Mouse (Mus musculus): Measurements from ENCODE around the gene Nfatc2ip. TPM values are rescaled to one million over a fixed set of nuclear protein-coding genes. Genes with fewer than 3 reads are reported as not detected.

Nfatc2ip gene
- polyA plus RNA-seq, 1 experiment from 2014 or later: 2.1 TPM

GRCm38 (mm10) chr7:126368367-126368766, 28.2 kb downstream of the Nfatc2ip start:
- H3K4me2 ChIP-seq (ENCODE audit: low read length): no peak overlapping the region
- H3K4me3 ChIP-seq (ENCODE audit: low read depth, low read length): no peak overlapping the region
- no peak overlapping the region for H3K9ac ChIP-seq (ENCODE audit: low read depth, low read length)
- H3K27ac ChIP-seq (ENCODE audit: low read length): no peak overlapping the region
- peaks cover 30% of the 10 kb centered on the region for H3K36me3 ChIP-seq (ENCODE audit: control insufficient read depth, insufficient read depth, low read length)
- no peak for ATAC-seq
- 88% methylated on average over 8 of the region's 8 CpGs for WGBS
- H3K4me1 ChIP-seq (ENCODE audit: control insufficient read depth, insufficient read depth, low read length): no peaks in the 10 kb centered on the region
- H3K9me3 ChIP-seq (replicated peaks; ENCODE audit: control insufficient read depth, low read length, poor library complexity, severe bottlenecking): no peaks in the 10 kb centered on the region
- H3K27me3 ChIP-seq (ENCODE audit: control insufficient read depth, insufficient read depth, low read depth, low read length): no peaks in the 10 kb centered on the region

GRCm38 (mm10) chr7:126367636-126368035, 28.9 kb downstream of the Nfatc2ip start:
- Histone ChIP-seq H3K4me1 (ENCODE audit: control insufficient read depth, insufficient read depth, low read length) (no peaks in the 10 kb centered on the region), H3K4me2 (ENCODE audit: low read length) (no peak overlapping the region), H3K9ac (ENCODE audit: low read depth, low read length) (no peak overlapping the region), H3K4me3 (ENCODE audit: low read depth, low read length) (no peak overlapping the region), H3K27ac (ENCODE audit: low read length) (no peak overlapping the region), H3K27me3 (ENCODE audit: control insufficient read depth, insufficient read depth, low read depth, low read length) (no peaks in the 10 kb centered on the region), H3K9me3 (replicated peaks; ENCODE audit: control insufficient read depth, low read length, poor library complexity, severe bottlenecking) (no peaks in the 10 kb centered on the region), H3K36me3 (ENCODE audit: control insufficient read depth, insufficient read depth, low read length) (peaks cover 24% of the 10 kb centered on the region)
- WGBS: 92% methylated on average over 10 of the region's 10 CpGs
- ATAC-seq: no peak

GRCm38 (mm10) chr7:126363038-126363437, 33.5 kb downstream of the Nfatc2ip start:
- Histone ChIP-seq H3K4me3 (ENCODE audit: low read depth, low read length) (no peak overlapping the region), H3K4me1 (ENCODE audit: control insufficient read depth, insufficient read depth, low read length) (no peaks in the 10 kb centered on the region), H3K9ac (ENCODE audit: low read depth, low read length) (no peak overlapping the region), H3K27ac (ENCODE audit: low read length) (no peak overlapping the region), H3K36me3 (ENCODE audit: control insufficient read depth, insufficient read depth, low read length) (peaks cover 3% of the 10 kb centered on the region), H3K9me3 (replicated peaks; ENCODE audit: control insufficient read depth, low read length, poor library complexity, severe bottlenecking) (no peaks in the 10 kb centered on the region), H3K27me3 (ENCODE audit: control insufficient read depth, insufficient read depth, low read depth, low read length) (no peaks in the 10 kb centered on the region), H3K4me2 (ENCODE audit: low read length) (no peak overlapping the region)
- no peak for ATAC-seq
- 81% methylated on average over 6 of the region's 6 CpGs for WGBS

- 77% methylated on average over 13 of the region's 13 CpGs for WGBS
- Histone ChIP-seq H3K36me3 (ENCODE audit: control insufficient read depth, insufficient read depth, low read length) (no peaks in the 10 kb centered on the region), H3K4me3 (ENCODE audit: low read depth, low read length) (no peak overlapping the region), H3K4me1 (ENCODE audit: control insufficient read depth, insufficient read depth, low read length) (peaks cover 10% of the 10 kb centered on the region), H3K27ac (ENCODE audit: low read length) (no peak overlapping the region), H3K27me3 (ENCODE audit: control insufficient read depth, insufficient read depth, low read depth, low read length) (no peaks in the 10 kb centered on the region), H3K9me3 (replicated peaks; ENCODE audit: control insufficient read depth, low read length, poor library complexity, severe bottlenecking) (no peaks in the 10 kb centered on the region), H3K9ac (ENCODE audit: low read depth, low read length) (no peak overlapping the region), H3K4me2 (ENCODE audit: low read length) (no peak overlapping the region)
- ATAC-seq: no peak
These were observed 37.5 kb downstream of the Nfatc2ip start for GRCm38 (mm10) chr7:126359049-126359448.

- Histone ChIP-seq H3K9me3 (replicated peaks; ENCODE audit: control insufficient read depth, low read length, poor library complexity, severe bottlenecking) (no peaks in the 10 kb centered on the region), H3K27ac (ENCODE audit: low read length) (no peak overlapping the region), H3K4me2 (ENCODE audit: low read length) (no peak overlapping the region), H3K9ac (ENCODE audit: low read depth, low read length) (no peak overlapping the region), H3K4me1 (ENCODE audit: control insufficient read depth, insufficient read depth, low read length) (peaks cover 10% of the 10 kb centered on the region), H3K27me3 (ENCODE audit: control insufficient read depth, insufficient read depth, low read depth, low read length) (no peaks in the 10 kb centered on the region), H3K36me3 (ENCODE audit: control insufficient read depth, insufficient read depth, low read length) (no peaks in the 10 kb centered on the region), H3K4me3 (ENCODE audit: low read depth, low read length) (no peak overlapping the region)
- no peak for ATAC-seq
- 94% methylated on average over 9 of the region's 9 CpGs for WGBS
These were observed 38.1 kb downstream of the Nfatc2ip start for GRCm38 (mm10) chr7:126358413-126358812.

GRCm38 (mm10) chr7:126357838-126358237, 38.7 kb downstream of the Nfatc2ip start:
- ATAC-seq: no peak
- H3K36me3 ChIP-seq (ENCODE audit: control insufficient read depth, insufficient read depth, low read length): no peaks in the 10 kb centered on the region
- no peak overlapping the region for H3K9ac ChIP-seq (ENCODE audit: low read depth, low read length)
- H3K9me3 ChIP-seq (replicated peaks; ENCODE audit: control insufficient read depth, low read length, poor library complexity, severe bottlenecking): no peaks in the 10 kb centered on the region
- H3K4me3 ChIP-seq (ENCODE audit: low read depth, low read length): no peak overlapping the region
- H3K27ac ChIP-seq (ENCODE audit: low read length): no peak overlapping the region
- WGBS: 84% methylated on average over 6 of the region's 6 CpGs
- peaks cover 10% of the 10 kb centered on the region for H3K4me1 ChIP-seq (ENCODE audit: control insufficient read depth, insufficient read depth, low read length)
- H3K27me3 ChIP-seq (ENCODE audit: control insufficient read depth, insufficient read depth, low read depth, low read length): no peaks in the 10 kb centered on the region
- no peak overlapping the region for H3K4me2 ChIP-seq (ENCODE audit: low read length)

- H3K27me3 ChIP-seq (ENCODE audit: control insufficient read depth, insufficient read depth, low read depth, low read length): no peaks in the 10 kb centered on the region
- no peak for ATAC-seq
- no peak overlapping the region for H3K4me3 ChIP-seq (ENCODE audit: low read depth, low read length)
- H3K36me3 ChIP-seq (ENCODE audit: control insufficient read depth, insufficient read depth, low read length): no peaks in the 10 kb centered on the region
- 48% methylated on average over 7 of the region's 7 CpGs for WGBS
- H3K27ac ChIP-seq (ENCODE audit: low read length): no peak overlapping the region
- H3K4me1 ChIP-seq (ENCODE audit: control insufficient read depth, insufficient read depth, low read length): peaks cover 10% of the 10 kb centered on the region
- no peaks in the 10 kb centered on the region for H3K9me3 ChIP-seq (replicated peaks; ENCODE audit: control insufficient read depth, low read length, poor library complexity, severe bottlenecking)
- H3K4me2 ChIP-seq (ENCODE audit: low read length): no peak overlapping the region
- H3K9ac ChIP-seq (ENCODE audit: low read depth, low read length): no peak overlapping the region
These were observed 39.5 kb downstream of the Nfatc2ip start for GRCm38 (mm10) chr7:126356793-126357591.

- peaks cover 10% of the 10 kb centered on the region for H3K4me1 ChIP-seq (ENCODE audit: control insufficient read depth, insufficient read depth, low read length)
- 0 out of 2 replicates have a peak overlapping the region, but pooled peaks have one; percentile 20 for H3K9ac ChIP-seq (ENCODE audit: low read depth, low read length)
- ATAC-seq: peak; percentile 54; the same call in 1 of the 2 replicates
- H3K36me3 ChIP-seq (ENCODE audit: control insufficient read depth, insufficient read depth, low read length): no peaks in the 10 kb centered on the region
- no peak overlapping the region for H3K4me2 ChIP-seq (ENCODE audit: low read length)
- peak overlapping the region; percentile 50 for H3K27ac ChIP-seq (ENCODE audit: low read length)
- H3K9me3 ChIP-seq (replicated peaks; ENCODE audit: control insufficient read depth, low read length, poor library complexity, severe bottlenecking): no peaks in the 10 kb centered on the region
- no peak overlapping the region for H3K4me3 ChIP-seq (ENCODE audit: low read depth, low read length)
- 50% methylated on average over 5 of the region's 5 CpGs for WGBS
- no peaks in the 10 kb centered on the region for H3K27me3 ChIP-seq (ENCODE audit: control insufficient read depth, insufficient read depth, low read depth, low read length)
These were observed 40.5 kb downstream of the Nfatc2ip start for GRCm38 (mm10) chr7:126355847-126356597.

All from midbrain, embryonic 16.5 days (tissue).